Mouse (Mus musculus) brain, embryonic 14.5 days (tissue): ENCODE data around the gene Slc25a41.

Experiments
- CTCF ChIP-seq: fragments of 200-500 bp; IDR thresholded peaks from 2 replicates; pipeline ENCODE4 v1.5.1; 2012; ENCODE audit warnings: inconsistent platforms, mild to moderate bottlenecking, moderate library complexity, borderline replicate concordance; ENCODE audit not compliant: insufficient read depth, insufficient read length; ENCODE audit errors: extremely low read depth
- POLR2A ChIP-seq: fragments of 200-500 bp; IDR thresholded peaks from 2 replicates; pipeline ENCODE4 v1.6.1; 2012; ENCODE audit warnings: mild to moderate bottlenecking, inconsistent platforms, borderline replicate concordance; ENCODE audit not compliant: poor library complexity, insufficient read depth, insufficient read length, severe bottlenecking; ENCODE audit errors: extremely low read depth

- TF ChIP-seq CTCF: no peak
- no peak for TF ChIP-seq POLR2A
Observed at GRCm38 (mm10) chr17:56995046-56995445, 46.4 kb downstream of the Slc25a41 start.
